Mouse (Mus musculus): Measurements from ENCODE around the gene Cnn3. TPM values are rescaled to one million over a fixed set of nuclear protein-coding genes. Genes with fewer than 3 reads are reported as not detected.

Cnn3 gene
- total RNA-seq, 1 experiment from 2014 or later: 267 TPM

- DNase-seq: no peak
These were observed 8.7 kb upstream of the Cnn3 start for GRCm38 (mm10) chr3:121417379-121418250.

GRCm38 (mm10) chr3:121418251-121418601 lies 8.1 kb upstream of the Cnn3 start:
- DNase-seq: no peak

- DNase-seq: no peak
These were observed 7.4 kb upstream of the Cnn3 start for GRCm38 (mm10) chr3:121418850-121419435.

GRCm38 (mm10) chr3:121422405-121422804 lies 3.9 kb upstream of the Cnn3 start:
- DNase-seq: no peak

- DNase-seq: peak; percentile 88
These were observed 573 bp downstream of the Cnn3 start for GRCm38 (mm10) chr3:121426621-121427519.

GRCm38 (mm10) chr3:121427520-121427908 lies 1.2 kb downstream of the Cnn3 start:
- DNase-seq: peak; percentile 82

GRCm38 (mm10) chr3:121428230-121428629 lies 1.9 kb downstream of the Cnn3 start:
- no peak for DNase-seq

GRCm38 (mm10) chr3:121428696-121429259 lies 2.5 kb downstream of the Cnn3 start:
- DNase-seq: no peak

GRCm38 (mm10) chr3:121429469-121429868 lies 3.2 kb downstream of the Cnn3 start:
- DNase-seq: no peak

- no peak for DNase-seq
These were observed 4.1 kb downstream of the Cnn3 start for GRCm38 (mm10) chr3:121430289-121430936.

- no peak for DNase-seq
These were observed 7.1 kb downstream of the Cnn3 start for GRCm38 (mm10) chr3:121433359-121433758.

- DNase-seq: no peak
These were observed 7.8 kb downstream of the Cnn3 start for GRCm38 (mm10) chr3:121433968-121434533.

GRCm38 (mm10) chr3:121435296-121435695 lies 9.0 kb downstream of the Cnn3 start:
- no peak for DNase-seq

GRCm38 (mm10) chr3:121437070-121437469 lies 10.8 kb downstream of the Cnn3 start:
- DNase-seq: no peak

GRCm38 (mm10) chr3:121437996-121438395 lies 11.7 kb downstream of the Cnn3 start:
- peak; percentile 33 for DNase-seq

- DNase-seq: no peak
These were observed 13.4 kb downstream of the Cnn3 start for GRCm38 (mm10) chr3:121439623-121440161.

- peak; percentile 34 for DNase-seq
These were observed 15.2 kb downstream of the Cnn3 start for GRCm38 (mm10) chr3:121441504-121441903.

- no peak for DNase-seq
These were observed 16.0 kb downstream of the Cnn3 start for GRCm38 (mm10) chr3:121442288-121442687.

GRCm38 (mm10) chr3:121443861-121444271 lies 17.6 kb downstream of the Cnn3 start:
- DNase-seq: no peak

GRCm38 (mm10) chr3:121444414-121444813 lies 18.1 kb downstream of the Cnn3 start:
- peak; percentile 69 for DNase-seq

GRCm38 (mm10) chr3:121446454-121446853 lies 20.2 kb downstream of the Cnn3 start:
- no peak for DNase-seq
